Mouse (Mus musculus) hindbrain, postnatal 0 days (tissue): ENCODE data around the gene Slc8a2. TPM values are rescaled to one million over a fixed set of nuclear protein-coding genes. Genes with fewer than 3 reads are reported as not detected.
A peak's percentile ranks its signal among the peaks of the same experiment; 100 is the strongest.

ENCODE experiments used
- ATAC-seq: fragments of 200-750 bp; cut with Nextera tagmentation; 2 replicates; pipeline ENCODE4 v1.8.0; 2017; ENCODE audit warnings: mild to moderate bottlenecking, moderate TSS enrichment, moderate library complexity
- DNase-seq: peaks from one replicate; pipeline ENCODE4 v3.0.0-alpha.2; 2015; ENCODE audit warnings: low spot score
- H3K27ac ChIP-seq: fragments of 300-500 bp; sonication (generic); 2 replicates; pipeline ENCODE4 v1.5.1; 2014; ENCODE audit warnings: mild to moderate bottlenecking
- H3K27me3 ChIP-seq: fragments of 300-500 bp; sonication (generic); 2 replicates; pipeline ENCODE4 v1.6.1; 2014; ENCODE audit warnings: low read length, mixed read lengths; ENCODE audit not compliant: insufficient read depth
- H3K36me3 ChIP-seq: fragments of 300-500 bp; sonication (generic); 2 replicates; pipeline ENCODE4 v1.6.1; 2014; ENCODE audit warnings: low read length, mixed read lengths; ENCODE audit not compliant: insufficient read depth
- H3K4me1 ChIP-seq: fragments of 300-500 bp; sonication (generic); 2 replicates; pipeline ENCODE4 v1.6.1; 2014; ENCODE audit warnings: antibody characterized with exemption, low read length, mixed read lengths; ENCODE audit not compliant: insufficient read depth
- H3K4me2 ChIP-seq: fragments of 300-500 bp; sonication (generic); 2 replicates; pipeline ENCODE4 v1.6.1; 2014; ENCODE audit warnings: low read depth, mild to moderate bottlenecking, low read length, moderate library complexity, mixed read lengths
- H3K4me3 ChIP-seq: fragments of 300-500 bp; sonication (generic); 2 replicates; pipeline ENCODE4 v1.5.1; 2014; ENCODE audit warnings: low read length
- H3K9ac ChIP-seq: fragments of 300-500 bp; sonication (generic); replicated peaks from 2 replicates; pipeline ENCODE4 v1.6.1; 2014; ENCODE audit warnings: mild to moderate bottlenecking, low read length, moderate library complexity, mixed read lengths
- H3K9me3 ChIP-seq: fragments of 300-500 bp; sonication (generic); 2 replicates; pipeline ENCODE4 v1.6.1; 2016; ENCODE audit warnings: low read length, mixed read lengths
- CTCF ChIP-seq: IDR thresholded peaks from 2 replicates; pipeline ENCODE4 v1.5.1; 2016; ENCODE audit warnings: antibody characterized with exemption, control low read depth, low read depth
- WGBS: fragments of 180-500 bp; shearing (Covaris S2); extraction: QIAGEN DNeasy Blood & Tissue Kit; methylation state at CpG from one replicate; pipeline ENCODE4 v1.1.7; 2014; 5-methylcytosine and 5-hydroxymethylcytosine counted together
- polyA plus RNA-seq: library from polyadenylated mRNA; unstranded; fragments of >200 nt; fragmentation: Nextera tagmentation; extraction: Ambion mirVana; gene quantifications from 2 replicates; pipeline ENCODE4 v1.2.1, GENCODE M21; 2015
- total RNA-seq: library from RNA; depleted of rRNA; stranded (reverse); fragments of >200 nt; gene quantifications from 2 replicates; pipeline ENCODE4 v1.2.3, GENCODE M21; 2014

Gene Slc8a2
- total and polyA plus RNA-seq, 2 experiments from 2014 or later = 1.2 to 79.4 TPM

DNA sequence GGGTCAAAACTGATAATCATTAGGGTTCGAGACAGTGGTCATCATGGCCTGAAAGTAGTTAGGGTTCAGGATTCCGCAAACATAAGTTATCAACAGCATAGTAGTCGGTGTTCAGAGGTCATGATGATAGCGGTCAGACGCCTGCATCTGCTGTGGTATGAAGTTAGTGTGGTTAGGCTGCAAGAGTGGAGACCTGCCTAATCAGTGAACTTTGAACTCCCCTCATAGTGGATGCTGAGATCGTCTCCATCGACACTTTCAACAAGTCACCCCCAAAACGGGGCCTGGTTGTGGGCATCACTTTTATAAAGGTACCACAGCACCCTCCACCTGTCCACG, 9.4 kb upstream of the Slc8a2 start:
- Histone ChIP-seq H3K36me3 (peaks cover 22% of the 10 kb centered on the region), H3K4me2 (peak overlapping the region; percentile 65), H3K27ac (peak overlapping the region; percentile 94; the same call in 1 of the 2 replicates), H3K27me3 (no peaks in the 10 kb centered on the region), H3K9ac (peak overlapping the region; percentile 71), H3K9me3 (no peaks in the 10 kb centered on the region), H3K4me3 (peak overlapping the region; percentile 83), H3K4me1 (peaks cover 11% of the 10 kb centered on the region; the same call in 1 of the 2 replicates)
- 47% methylated on average over 9 of the region's 9 CpGs for WGBS
- no peak for TF ChIP-seq CTCF
- DNase-seq (no peak), ATAC-seq (peak; percentile 10)

DNA sequence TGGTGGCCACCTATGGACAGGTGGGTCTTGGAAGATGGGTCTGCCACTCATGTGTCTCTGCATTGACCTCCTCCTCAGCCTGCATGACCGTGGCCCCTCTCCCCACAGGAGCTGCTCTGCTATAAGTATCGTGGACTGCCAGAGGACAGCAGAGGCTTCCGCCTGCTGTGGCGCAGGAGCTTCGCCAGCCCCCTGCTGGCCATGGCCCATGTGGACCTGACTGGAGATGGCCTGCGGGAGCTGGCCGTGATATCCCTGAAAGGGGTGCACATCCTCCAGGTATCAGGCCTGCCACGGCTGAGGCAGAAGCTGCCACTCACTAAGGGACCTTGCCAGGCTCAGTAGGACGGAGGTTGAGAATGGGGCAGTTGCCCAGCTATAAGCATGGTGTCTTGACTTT, 3.8 kb upstream of the Slc8a2 start:
- Histone ChIP-seq H3K27ac (no peak overlapping the region), H3K9me3 (no peaks in the 10 kb centered on the region), H3K27me3 (no peaks in the 10 kb centered on the region), H3K4me1 (peaks cover 10% of the 10 kb centered on the region), H3K4me3 (no peak overlapping the region), H3K36me3 (peaks cover 7% of the 10 kb centered on the region; the same call in 1 of the 2 replicates), H3K9ac (no peak overlapping the region), H3K4me2 (no peak overlapping the region)
- no peak for ATAC-seq
- TF ChIP-seq CTCF = no peak
- no peak for DNase-seq
- 85% methylated on average over 9 of the region's 9 CpGs for WGBS

- no peaks in the 10 kb centered on the region for H3K27me3 ChIP-seq
- DNase-seq = peak; percentile 37
- no peak overlapping the region for H3K4me3 ChIP-seq
- no peaks in the 10 kb centered on the region for H3K9me3 ChIP-seq
- ATAC-seq = no peak
- 53% methylated on average over 6 of the region's 6 CpGs for WGBS
- no peak overlapping the region for H3K27ac ChIP-seq
- no peak overlapping the region for H3K4me2 ChIP-seq
- peaks cover 12% of the 10 kb centered on the region for H3K4me1 ChIP-seq
- H3K36me3 ChIP-seq = peaks cover 7% of the 10 kb centered on the region; the same call in 1 of the 2 replicates
- H3K9ac ChIP-seq = no peak overlapping the region
- TF ChIP-seq CTCF = no peak
Measured at GRCm38 (mm10) chr7:16128344-16128743, 1.3 kb upstream of the Slc8a2 start.

DNA sequence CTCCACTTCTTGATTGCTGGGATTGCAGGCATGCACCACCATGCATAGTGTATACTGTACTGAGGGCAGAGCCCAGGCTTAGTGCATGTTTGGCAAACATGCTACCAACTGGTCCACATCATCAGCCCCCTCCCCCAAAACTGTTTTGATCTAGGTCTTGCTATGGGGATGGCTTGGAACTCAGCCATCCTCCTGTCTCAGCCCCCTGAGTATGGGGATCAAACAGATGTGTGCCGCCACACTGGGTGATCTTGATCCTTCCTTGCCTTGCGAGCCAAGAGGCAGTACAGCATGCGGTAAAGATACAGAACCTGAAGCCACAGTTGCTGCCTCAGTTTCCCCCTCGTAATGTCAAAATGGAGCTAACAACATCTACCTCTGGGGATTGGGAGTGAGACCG, 727 bp upstream of the Slc8a2 start:
- H3K27ac ChIP-seq = peak overlapping the region; percentile 68; the same call in 1 of the 2 replicates
- H3K4me1 ChIP-seq = peaks cover 12% of the 10 kb centered on the region
- DNase-seq (no peak), ATAC-seq (no peak)
- H3K9me3 ChIP-seq = no peaks in the 10 kb centered on the region
- 56% methylated on average over 5 of the region's 5 CpGs for WGBS
- H3K4me3 ChIP-seq = peak overlapping the region; percentile 43
- H3K4me2 ChIP-seq = peak overlapping the region; percentile 57
- H3K36me3 ChIP-seq = peaks cover 7% of the 10 kb centered on the region; the same call in 1 of the 2 replicates
- H3K27me3 ChIP-seq = no peaks in the 10 kb centered on the region
- no peak for TF ChIP-seq CTCF
- peak overlapping the region; percentile 64 for H3K9ac ChIP-seq

DNA sequence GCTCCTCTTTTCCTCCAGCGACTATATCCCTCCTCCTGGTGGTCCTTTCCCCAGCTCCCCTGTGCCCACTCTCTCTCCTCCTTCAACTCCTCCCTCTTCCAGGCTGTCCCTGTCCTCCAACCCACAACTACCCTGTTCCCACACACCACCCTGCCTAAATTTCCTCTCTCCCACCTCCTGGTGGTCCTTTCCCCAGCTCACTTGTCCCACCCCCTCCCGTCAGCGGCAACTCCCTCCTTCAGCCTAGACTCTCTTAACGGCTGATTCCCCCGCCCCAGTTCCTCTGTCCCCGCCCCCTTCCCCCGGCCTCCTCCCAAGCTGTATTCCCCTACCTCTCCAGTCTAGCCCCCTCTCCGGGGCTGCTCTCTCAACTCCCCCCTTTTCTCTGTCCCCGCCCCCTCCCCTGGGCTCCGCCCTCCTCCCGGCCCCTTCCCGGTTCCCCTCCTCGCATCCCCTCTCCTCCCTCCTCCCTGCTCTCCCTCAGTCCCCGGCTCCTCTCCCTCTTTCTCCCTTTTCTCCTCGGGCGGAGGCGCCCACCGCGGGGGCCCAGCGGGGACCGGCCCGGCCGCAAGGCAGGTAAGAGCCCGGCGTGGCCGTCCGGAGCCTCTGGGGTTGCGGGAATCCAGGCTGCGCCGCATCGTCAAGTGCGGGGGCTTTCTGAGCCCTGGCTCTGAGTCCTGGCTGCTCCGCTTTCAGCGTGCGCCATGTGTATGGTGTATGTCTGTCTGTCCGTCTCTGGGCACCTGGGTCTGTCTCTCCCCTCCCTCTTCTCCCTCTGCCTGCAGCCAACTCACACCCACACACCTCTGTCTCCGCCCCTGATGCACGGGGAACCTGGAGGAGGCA, 443 bp downstream of the Slc8a2 start:
- Histone ChIP-seq H3K4me3 (peak overlapping the region; percentile 43), H3K36me3 (peaks cover 7% of the 10 kb centered on the region; the same call in 1 of the 2 replicates), H3K27ac (peak overlapping the region; percentile 68), H3K4me1 (peaks cover 17% of the 10 kb centered on the region), H3K27me3 (no peaks in the 10 kb centered on the region), H3K9me3 (no peaks in the 10 kb centered on the region), H3K4me2 (peak overlapping the region; percentile 57), H3K9ac (peak overlapping the region; percentile 64)
- 1% methylated on average over 35 of the region's 38 CpGs for WGBS
- ATAC-seq (peak; percentile 83), DNase-seq (peak; percentile 86)
- TF ChIP-seq CTCF = peak; percentile 39

DNA sequence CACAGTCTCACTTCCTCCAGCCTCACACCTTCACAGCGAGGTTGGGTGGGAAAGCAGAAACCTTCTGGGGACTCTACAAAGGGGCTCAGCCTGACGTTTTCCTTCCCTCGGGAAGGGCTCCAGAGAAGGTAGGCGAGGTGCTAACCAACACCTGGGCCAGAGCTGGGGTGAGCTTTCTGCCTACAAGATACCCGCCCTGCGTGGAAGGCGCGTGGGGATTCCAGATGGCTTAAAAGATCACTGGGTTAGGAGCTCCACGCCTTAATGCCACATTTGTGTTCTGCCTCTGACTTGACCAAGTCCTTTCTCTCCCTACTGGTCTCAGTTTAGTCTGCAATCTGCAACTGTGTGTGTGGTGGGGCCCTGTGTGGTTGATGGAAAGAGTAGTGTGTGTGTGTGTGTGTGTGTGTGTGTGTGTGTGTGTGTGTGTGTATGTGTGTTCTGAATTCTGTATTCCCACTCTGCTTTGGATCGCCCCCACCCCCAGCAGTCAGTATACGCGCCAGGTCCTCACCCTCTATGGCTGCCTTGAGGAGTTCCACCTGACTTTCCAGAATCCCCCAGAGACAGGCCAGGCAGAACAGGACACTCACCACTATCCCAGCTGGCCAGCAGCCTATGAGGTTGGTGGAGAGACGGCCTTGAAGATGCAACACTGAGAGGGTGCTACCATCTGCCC, 1.5 kb downstream of the Slc8a2 start:
- Histone ChIP-seq H3K4me1 (peaks cover 17% of the 10 kb centered on the region), H3K4me3 (peak overlapping the region; percentile 43), H3K9me3 (no peaks in the 10 kb centered on the region), H3K4me2 (peak overlapping the region; percentile 57), H3K27ac (peak overlapping the region; percentile 68; the same call in 1 of the 2 replicates), H3K27me3 (no peaks in the 10 kb centered on the region), H3K36me3 (no peaks in the 10 kb centered on the region; the same call in 1 of the 2 replicates), H3K9ac (peak overlapping the region; percentile 4; the same call in 1 of the 2 replicates)
- WGBS = 27% methylated on average over 13 of the region's 13 CpGs
- no peak for ATAC-seq
- peak; percentile 12 for DNase-seq
- TF ChIP-seq CTCF = no peak
